Mouse (Mus musculus): ENCODE results near the gene Tent5d.
A peak's percentile ranks its signal among the peaks of the same experiment; 100 is the strongest.

GRCm38 (mm10) chrX:107816218-107816554, 23.8 kb downstream of the Tent5d start, which contains the start of gene 2610002M06Rik:
- peak; percentile 46; the same call in 1 of the 2 replicates for TF ChIP-seq CTCF (IDR thresholded peaks at IDR 0.05; ENCODE audit: extremely low read depth, insufficient read length, insufficient replicate concordance, low read depth, low read length)
- TF ChIP-seq POLR2A (IDR thresholded peaks at IDR 0.05; ENCODE audit: low read depth, low read length), result no peak
